Mouse (Mus musculus) forebrain, embryonic 12.5 days (tissue): ENCODE results near the gene A730009L09Rik. TPM values are rescaled to one million over a fixed set of nuclear protein-coding genes. Genes with fewer than 3 reads are reported as not detected.

Experiments
- ATAC-seq: fragments of 200-750 bp; cut with Nextera tagmentation; 2 replicates; pipeline ENCODE4 v1.8.0; 2017; ENCODE audit warnings: moderate TSS enrichment; ENCODE audit not compliant: low FRiP score
- H3K27ac ChIP-seq: fragments of 300-500 bp; sonication (generic); 2 replicates; pipeline ENCODE4 v1.5.1; 2016; ENCODE audit warnings: mild to moderate bottlenecking
- H3K27me3 ChIP-seq: fragments of 300-500 bp; sonication (generic); 2 replicates; pipeline ENCODE4 v1.6.1; 2016; ENCODE audit warnings: mild to moderate bottlenecking
- H3K36me3 ChIP-seq: fragments of 300-500 bp; sonication (generic); replicated peaks from 2 replicates; pipeline ENCODE4 v1.6.1; 2016; ENCODE audit warnings: mild to moderate bottlenecking
- H3K4me1 ChIP-seq: fragments of 300-500 bp; sonication (generic); 2 replicates; pipeline ENCODE4 v1.6.1; 2016
- H3K4me2 ChIP-seq: fragments of 300-500 bp; sonication (generic); 2 replicates; pipeline ENCODE4 v1.6.1; 2016; ENCODE audit warnings: mild to moderate bottlenecking, moderate library complexity
- H3K4me3 ChIP-seq: fragments of 300-500 bp; sonication (generic); replicated peaks from 2 replicates; pipeline ENCODE4 v1.5.1; 2016; ENCODE audit warnings: mild to moderate bottlenecking
- H3K9ac ChIP-seq: fragments of 300-500 bp; sonication (generic); 2 replicates; pipeline ENCODE4 v1.6.1; 2016; ENCODE audit warnings: mild to moderate bottlenecking
- H3K9me3 ChIP-seq: fragments of 300-500 bp; sonication (generic); 2 replicates; pipeline ENCODE4 v1.6.1; 2016
- whole genome bisulfite sequencing: fragments of 180-500 bp; shearing (Covaris S2); methylation state at CpG from one replicate; pipeline ENCODE4 v1.1.7; 2016; 5-methylcytosine and 5-hydroxymethylcytosine counted together
- polyA plus RNA-seq: library from polyadenylated mRNA; unstranded; fragments of >200 nt; fragmentation: Nextera tagmentation; extraction: Ambion mirVana; gene quantifications from 2 replicates; pipeline ENCODE4 v1.2.1, GENCODE M21; 2016

Gene A730009L09Rik
- polyA plus RNA-seq, 1 experiment from 2014 or later: not detected

- Histone ChIP-seq H3K9ac (no peak overlapping the region), H3K27ac (no peak overlapping the region), H3K4me2 (no peak overlapping the region), H3K36me3 (no peaks in the 10 kb centered on the region), H3K4me3 (no peak overlapping the region), H3K9me3 (no peaks in the 10 kb centered on the region), H3K27me3 (no peaks in the 10 kb centered on the region), H3K4me1 (no peaks in the 10 kb centered on the region)
- whole genome bisulfite sequencing: 94% methylated on average over 11 of the region's 11 CpGs
- no peak for ATAC-seq
Observed at GRCm38 (mm10) chr16:84521975-84522635, 7.2 kb downstream of the A730009L09Rik start.

GRCm38 (mm10) chr16:84523061-84523460 is 8.1 kb downstream of the A730009L09Rik start:
- no peak for ATAC-seq
- no peak overlapping the region for H3K9ac ChIP-seq
- no peak overlapping the region for H3K27ac ChIP-seq
- WGBS: 90% methylated on average over 5 of the region's 5 CpGs
- H3K4me3 ChIP-seq: no peak overlapping the region
- H3K4me2 ChIP-seq: no peak overlapping the region
- no peaks in the 10 kb centered on the region for H3K36me3 ChIP-seq
- no peaks in the 10 kb centered on the region for H3K4me1 ChIP-seq
- no peaks in the 10 kb centered on the region for H3K27me3 ChIP-seq
- H3K9me3 ChIP-seq: no peaks in the 10 kb centered on the region

DNA sequence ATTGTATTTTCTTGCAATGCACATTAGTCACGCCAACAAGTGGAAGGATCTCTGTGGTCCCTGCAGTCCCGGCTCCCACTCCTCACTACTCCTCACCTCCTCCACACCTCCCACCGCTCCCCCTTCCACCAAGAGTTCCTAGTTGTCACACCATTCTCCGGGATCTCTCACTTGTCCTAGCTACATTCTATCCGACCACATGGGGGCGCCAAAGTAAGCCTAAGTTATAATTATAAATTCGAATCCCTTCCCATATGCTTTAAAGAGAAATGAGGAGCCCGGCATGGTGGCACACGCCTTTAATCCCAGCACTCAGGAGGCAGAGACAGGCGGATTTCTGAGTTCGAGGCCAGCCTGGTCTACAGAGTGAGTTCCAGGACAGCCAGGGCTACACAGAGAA is 12.5 kb downstream of the A730009L09Rik start:
- Histone ChIP-seq H3K4me2 (no peak overlapping the region), H3K27ac (no peak overlapping the region), H3K4me1 (no peaks in the 10 kb centered on the region), H3K27me3 (no peaks in the 10 kb centered on the region), H3K36me3 (no peaks in the 10 kb centered on the region), H3K4me3 (no peak overlapping the region), H3K9me3 (no peaks in the 10 kb centered on the region), H3K9ac (no peak overlapping the region)
- ATAC-seq: no peak
- 65% methylated on average over 11 of the region's 11 CpGs for WGBS

DNA sequence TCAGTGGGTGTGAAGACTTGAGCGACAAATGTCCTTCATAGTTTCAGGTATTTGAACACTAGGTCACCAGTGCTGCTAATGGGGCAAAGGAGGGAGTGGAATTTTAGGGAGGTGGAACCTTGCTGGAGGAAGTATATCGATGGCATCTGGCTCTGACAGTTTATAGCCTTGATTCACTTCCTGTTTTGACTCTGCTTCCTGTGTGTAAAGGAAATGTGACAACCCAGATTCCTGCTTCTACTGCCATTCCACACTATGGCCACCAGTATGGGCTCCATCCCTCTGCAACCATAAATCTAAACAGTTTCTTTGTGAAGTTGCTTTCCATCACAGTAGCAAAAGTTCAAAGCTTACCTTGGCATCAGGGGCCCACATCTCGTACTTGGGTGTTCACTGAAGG is 17.9 kb downstream of the A730009L09Rik start:
- no peak overlapping the region for H3K27ac ChIP-seq
- H3K4me3 ChIP-seq: no peak overlapping the region
- no peaks in the 10 kb centered on the region for H3K4me1 ChIP-seq
- no peaks in the 10 kb centered on the region for H3K27me3 ChIP-seq
- ATAC-seq: no peak
- no peaks in the 10 kb centered on the region for H3K36me3 ChIP-seq
- H3K9me3 ChIP-seq: no peaks in the 10 kb centered on the region
- no peak overlapping the region for H3K9ac ChIP-seq
- 89% methylated on average over 3 of the region's 3 CpGs for WGBS
- H3K4me2 ChIP-seq: no peak overlapping the region

DNA sequence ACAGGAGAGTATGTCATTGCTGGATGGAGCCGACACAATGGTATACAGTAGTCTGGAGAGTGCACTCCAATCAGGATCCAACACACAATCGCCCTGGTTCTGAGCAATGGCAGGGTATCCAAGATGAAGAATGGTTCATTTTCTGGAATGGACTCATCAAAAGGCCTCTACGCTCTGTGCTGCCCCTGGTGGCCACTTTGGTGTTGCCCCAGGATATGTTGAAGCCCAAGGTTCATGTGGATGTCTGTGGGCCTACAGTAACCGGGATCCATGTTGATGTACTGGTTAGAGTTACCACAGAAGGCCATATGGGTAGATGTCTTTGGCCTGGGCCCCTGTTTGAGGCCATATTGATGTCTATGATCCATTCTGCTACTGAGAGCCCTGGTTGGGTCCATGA is 31.1 kb downstream of the A730009L09Rik start:
- no peak for ATAC-seq
- H3K4me2 ChIP-seq: no peak overlapping the region
- H3K9ac ChIP-seq: no peak overlapping the region
- H3K4me1 ChIP-seq: no peaks in the 10 kb centered on the region; the same call in 1 of the 2 replicates
- no peak overlapping the region for H3K4me3 ChIP-seq
- no peaks in the 10 kb centered on the region for H3K9me3 ChIP-seq
- H3K36me3 ChIP-seq: no peaks in the 10 kb centered on the region
- no peaks in the 10 kb centered on the region for H3K27me3 ChIP-seq
- WGBS: 93% methylated on average over 4 of the region's 4 CpGs
- H3K27ac ChIP-seq: no peak overlapping the region

GRCm38 (mm10) chr16:84549122-84549521 is 34.2 kb downstream of the A730009L09Rik start:
- ATAC-seq: no peak
- Histone ChIP-seq H3K27me3 (no peaks in the 10 kb centered on the region), H3K9me3 (no peaks in the 10 kb centered on the region), H3K4me2 (no peak overlapping the region), H3K9ac (no peak overlapping the region), H3K27ac (no peak overlapping the region), H3K4me1 (no peaks in the 10 kb centered on the region; the same call in 1 of the 2 replicates), H3K4me3 (no peak overlapping the region), H3K36me3 (no peaks in the 10 kb centered on the region)
- WGBS: 62% methylated on average over 9 of the region's 9 CpGs

DNA sequence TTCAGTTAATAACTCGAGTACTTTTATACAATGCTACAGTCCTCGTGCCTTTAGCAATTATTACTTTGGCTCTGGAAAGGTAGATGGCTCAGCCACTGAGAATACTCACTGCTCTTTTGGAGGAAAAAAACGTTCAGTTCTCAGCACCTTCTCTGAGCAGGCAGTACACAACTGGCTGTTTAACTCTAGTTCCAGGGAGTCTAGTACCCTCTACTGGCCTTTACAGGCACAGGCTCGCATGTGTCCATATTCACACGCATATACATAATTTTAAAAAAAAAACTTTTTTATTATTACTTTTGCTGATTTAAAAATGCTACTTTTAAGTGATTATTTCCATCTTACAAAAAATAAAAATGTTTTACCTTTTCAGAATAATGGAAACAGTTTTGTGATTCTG is 35.5 kb downstream of the A730009L09Rik start:
- H3K4me1 ChIP-seq: peaks cover 2% of the 10 kb centered on the region; the same call in 1 of the 2 replicates
- ATAC-seq: no peak
- no peak overlapping the region for H3K4me3 ChIP-seq
- H3K27me3 ChIP-seq: no peaks in the 10 kb centered on the region
- H3K36me3 ChIP-seq: no peaks in the 10 kb centered on the region
- 81% methylated on average over 5 of the region's 5 CpGs for WGBS
- H3K27ac ChIP-seq: no peak overlapping the region
- H3K9ac ChIP-seq: no peak overlapping the region
- H3K9me3 ChIP-seq: no peaks in the 10 kb centered on the region
- no peak overlapping the region for H3K4me2 ChIP-seq

GRCm38 (mm10) chr16:84553981-84554380 is 39.1 kb downstream of the A730009L09Rik start:
- Histone ChIP-seq H3K9ac (no peak overlapping the region), H3K4me2 (no peak overlapping the region), H3K36me3 (no peaks in the 10 kb centered on the region), H3K27ac (no peak overlapping the region), H3K4me1 (peaks cover 4% of the 10 kb centered on the region; the same call in 1 of the 2 replicates), H3K4me3 (no peak overlapping the region), H3K27me3 (no peaks in the 10 kb centered on the region), H3K9me3 (no peaks in the 10 kb centered on the region)
- ATAC-seq: no peak
- 85% methylated on average over 13 of the region's 13 CpGs for WGBS

- H3K27me3 ChIP-seq: no peaks in the 10 kb centered on the region
- H3K4me3 ChIP-seq: no peak overlapping the region
- no peaks in the 10 kb centered on the region for H3K36me3 ChIP-seq
- H3K27ac ChIP-seq: peak overlapping the region; percentile 8; the same call in 1 of the 2 replicates
- H3K4me1 ChIP-seq: 0 out of 2 replicates have a peak, but pooled peaks cover 4% of the 10 kb centered on the region
- H3K9me3 ChIP-seq: no peaks in the 10 kb centered on the region
- ATAC-seq: no peak
- H3K4me2 ChIP-seq: no peak overlapping the region; the same call in 1 of the 2 replicates
- H3K9ac ChIP-seq: no peak overlapping the region
- 64% methylated on average over 20 of the region's 20 CpGs for WGBS
Observed at GRCm38 (mm10) chr16:84558113-84558917, 43.4 kb downstream of the A730009L09Rik start.

DNA sequence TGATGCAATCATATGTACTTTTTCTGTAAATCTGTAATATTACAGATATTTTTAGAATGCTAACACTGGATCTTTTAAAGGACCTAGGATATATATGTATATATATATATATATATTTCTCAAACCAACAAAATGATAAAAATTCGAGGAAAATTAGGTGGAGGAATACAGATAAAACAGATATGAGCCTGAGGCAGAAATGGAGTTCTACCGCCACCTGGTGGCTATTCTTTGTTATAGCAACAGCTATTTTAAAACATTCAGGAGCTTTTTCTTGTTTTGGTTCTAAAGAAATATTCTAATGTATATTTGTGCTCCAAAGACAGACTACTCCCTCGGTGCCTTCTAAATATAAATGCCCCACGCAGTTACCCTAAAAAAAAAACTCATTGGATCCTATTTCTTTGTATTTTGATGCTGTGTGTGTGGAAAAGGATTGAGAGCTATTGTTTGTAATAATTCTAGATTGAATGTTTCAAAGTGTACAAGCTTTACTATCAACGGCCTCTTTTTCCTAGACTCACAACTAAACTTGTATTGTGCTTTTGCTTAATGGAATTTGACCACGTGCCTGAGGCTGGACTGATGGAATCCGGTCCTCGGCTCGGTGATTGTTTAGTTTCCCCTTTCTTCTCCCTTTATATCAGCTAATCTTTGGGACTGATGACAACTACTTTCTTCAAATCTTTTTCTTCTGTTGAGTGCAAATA is 44.8 kb downstream of the A730009L09Rik start:
- Histone ChIP-seq H3K27me3 (no peaks in the 10 kb centered on the region), H3K4me3 (no peak overlapping the region), H3K27ac (no peak overlapping the region), H3K4me1 (0 out of 2 replicates have a peak, but pooled peaks cover 4% of the 10 kb centered on the region), H3K9ac (no peak overlapping the region), H3K9me3 (no peaks in the 10 kb centered on the region), H3K4me2 (peak overlapping the region; percentile 19; the same call in 1 of the 2 replicates), H3K36me3 (no peaks in the 10 kb centered on the region)
- ATAC-seq: peak; percentile 36; the same call in 1 of the 2 replicates
- 18% methylated on average over 9 of the region's 9 CpGs for WGBS

DNA sequence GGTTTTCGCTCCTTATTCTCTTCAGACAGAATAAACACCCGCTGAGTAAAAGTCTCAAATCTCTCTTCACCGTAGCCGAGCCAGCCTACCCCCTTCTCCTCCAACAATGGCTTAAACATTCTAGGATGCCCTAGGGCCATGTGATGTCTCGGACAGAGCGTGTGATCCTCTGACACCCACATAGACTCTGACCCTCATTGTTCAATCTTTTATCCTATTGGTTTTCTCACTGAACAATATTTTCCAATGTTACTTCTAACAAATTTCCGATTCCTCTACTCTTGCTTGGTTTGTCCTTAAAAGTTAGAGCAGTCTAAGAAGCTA is 45.3 kb downstream of the A730009L09Rik start:
- WGBS: 41% methylated on average over 7 of the region's 7 CpGs
- Histone ChIP-seq H3K4me3 (no peak overlapping the region), H3K9ac (no peak overlapping the region), H3K4me1 (0 out of 2 replicates have a peak, but pooled peaks cover 4% of the 10 kb centered on the region), H3K27ac (no peak overlapping the region), H3K36me3 (no peaks in the 10 kb centered on the region), H3K27me3 (no peaks in the 10 kb centered on the region), H3K9me3 (no peaks in the 10 kb centered on the region), H3K4me2 (0 out of 2 replicates have a peak overlapping the region, but pooled peaks have one; percentile 19)
- peak; percentile 47 for ATAC-seq
